Mouse (Mus musculus): ENCODE data around the gene Spata31d1a. TPM values are rescaled to one million over a fixed set of nuclear protein-coding genes. Genes with fewer than 3 reads are reported as not detected.
A peak's percentile ranks its signal among the peaks of the same experiment; 100 is the strongest.
"Not testable (repeated sequence)": the region's sequence is repeated elsewhere in the genome, so short reads cannot be mapped to it uniquely, and the experiment has no call there.

Gene Spata31d1a
- 0.01 TPM for polyA plus RNA-seq (2021)

- CTCF ChIA-PET: no interaction called here
- no peak for ATAC-seq
- DNase-seq (ENCODE audit: low read depth, low spot score): no peak
- H3K27me3 ChIP-seq: peaks cover 9% of the 10 kb centered on the region
- in situ Hi-C loops (cut with MboI; ENCODE audit: low pct_unique_long_range_greater_than_20kb): no loop called here
- POLR2A ChIA-PET: no interaction called here
- no peak for TF ChIP-seq CTCF (IDR thresholded peaks at IDR 0.05)
Observed at GRCm38 (mm10) chr13:59710230-59710629, at the start of gene Spata31d1a. Gene Spata31d1a, minus strand, starts transcription at chr13:59710330.

GRCm38 (mm10) chr13:59756906-59757305 lies 46.8 kb upstream of the Spata31d1a start:
- POLR2A ChIA-PET: interaction anchor here (0.7 to 1.4 kb wide), 3 partner anchors 9 to 29 kb away, joined by 3 to 4 read pairs (median 3); no protein-coding TSS in a partner anchor
- no peak for TF ChIP-seq CTCF (IDR thresholded peaks at IDR 0.05)
- DNase-seq (ENCODE audit: low read depth, low spot score): no peak

GRCm38 (mm10) chr13:59750310-59750709 lies 40.2 kb upstream of the Spata31d1a start:
- ChIA-PET CTCF (no interaction called here), POLR2A (interaction anchor here (0.7 kb wide), 1 partner anchor 999 kb away, joined by 4 read pairs; no protein-coding TSS in a partner anchor)
- no peak for ATAC-seq
- in situ Hi-C loops (cut with MboI; ENCODE audit: low pct_unique_long_range_greater_than_20kb): no loop called here
- TF ChIP-seq CTCF (IDR thresholded peaks at IDR 0.05): no peak
- H3K27me3 ChIP-seq: no peaks in the 10 kb centered on the region
- no peak for DNase-seq (ENCODE audit: low read depth, low spot score)

More at GRCm38 (mm10) chr13:59756906-59757305, 46.8 kb upstream of the Spata31d1a start:
- CTCF ChIA-PET: interaction anchor here (0.7 to 1.8 kb wide), 3 partner anchors 9 to 555 kb away, joined by 3 to 5 read pairs (median 5); no protein-coding TSS in a partner anchor
- H3K27me3 ChIP-seq: no peaks in the 10 kb centered on the region
- no peak for ATAC-seq
- in situ Hi-C loops (cut with MboI; ENCODE audit: low pct_unique_long_range_greater_than_20kb): no loop called here

- DNase-seq (ENCODE audit: low read depth, low spot score) (no peak), ATAC-seq (peak; percentile 87)
- H3K27me3 ChIP-seq: no peaks in the 10 kb centered on the region
- POLR2A ChIA-PET: no interaction called here
- TF ChIP-seq CTCF (IDR thresholded peaks at IDR 0.05): no peak
- in situ Hi-C loops (cut with MboI; ENCODE audit: low pct_unique_long_range_greater_than_20kb): no loop called here
- CTCF ChIA-PET: interaction anchor here (3.4 kb wide), 1 partner anchor 18 kb away, joined by 14 read pairs; no protein-coding TSS in a partner anchor
Observed at GRCm38 (mm10) chr13:59746711-59747110, 36.6 kb upstream of the Spata31d1a start, which contains the start of gene 1700014D04Rik. Gene 1700014D04Rik, minus strand, starts transcription at chr13:59746752.

- ATAC-seq: no peak
- POLR2A ChIA-PET: no interaction called here
- CTCF ChIA-PET: interaction anchor here (3.4 kb wide), 1 partner anchor 18 kb away, joined by 14 read pairs; no protein-coding TSS in a partner anchor
Observed at GRCm38 (mm10) chr13:59746164-59746563, 36.0 kb upstream of the Spata31d1a start.

GRCm38 (mm10) chr13:59745462-59745861 lies 35.3 kb upstream of the Spata31d1a start:
- DNase-seq (ENCODE audit: low read depth, low spot score): no peak
- ChIA-PET POLR2A (interaction anchor here (1.0 kb wide), 1 partner anchor 12 kb away, joined by 4 read pairs; no protein-coding TSS in a partner anchor), CTCF (interaction anchor here (3.4 kb wide), 1 partner anchor 17 kb away, joined by 14 read pairs; no protein-coding TSS in a partner anchor)
- H3K27me3 ChIP-seq: no peaks in the 10 kb centered on the region
- in situ Hi-C loops (cut with MboI; ENCODE audit: low pct_unique_long_range_greater_than_20kb): no loop called here
- no peak for TF ChIP-seq CTCF (IDR thresholded peaks at IDR 0.05)
- ATAC-seq: no peak

More at GRCm38 (mm10) chr13:59746164-59746563, 36.0 kb upstream of the Spata31d1a start:
- no peak for DNase-seq (ENCODE audit: low read depth, low spot score)
- TF ChIP-seq CTCF (IDR thresholded peaks at IDR 0.05): no peak
- in situ Hi-C loops (cut with MboI; ENCODE audit: low pct_unique_long_range_greater_than_20kb): no loop called here
- H3K27me3 ChIP-seq: no peaks in the 10 kb centered on the region

- in situ Hi-C loops (cut with MboI; ENCODE audit: low pct_unique_long_range_greater_than_20kb): no loop called here
- CTCF ChIA-PET: interaction anchor here (1.6 kb wide), 1 partner anchor 12 kb away, joined by 5 read pairs; no protein-coding TSS in a partner anchor
- POLR2A ChIA-PET: no interaction called here
- TF ChIP-seq CTCF (IDR thresholded peaks at IDR 0.05): no peak
- DNase-seq (ENCODE audit: low read depth, low spot score): no peak
- no peaks in the 10 kb centered on the region for H3K27me3 ChIP-seq
- no peak for ATAC-seq
Observed at GRCm38 (mm10) chr13:59741697-59742096, 31.6 kb upstream of the Spata31d1a start.

GRCm38 (mm10) chr13:59741096-59741495 lies 31.0 kb upstream of the Spata31d1a start:
- CTCF ChIA-PET: interaction anchor here (1.2 to 1.6 kb wide), 2 partner anchors 9 to 12 kb away, joined by 5 read pairs; partner anchors contain the start of gene Spata31d1d
- ATAC-seq (no peak), DNase-seq (ENCODE audit: low read depth, low spot score) (no peak)
- POLR2A ChIA-PET: no interaction called here
- H3K27me3 ChIP-seq: no peaks in the 10 kb centered on the region
- TF ChIP-seq CTCF (IDR thresholded peaks at IDR 0.05): no peak
- in situ Hi-C loops (cut with MboI; ENCODE audit: low pct_unique_long_range_greater_than_20kb): no loop called here

- ATAC-seq: no peak
- in situ Hi-C loops (cut with MboI; ENCODE audit: low pct_unique_long_range_greater_than_20kb): no loop called here
Observed at GRCm38 (mm10) chr13:59739397-59739796, 29.3 kb upstream of the Spata31d1a start.

GRCm38 (mm10) chr13:59738455-59738854 lies 28.3 kb upstream of the Spata31d1a start:
- ChIA-PET CTCF (no interaction called here), POLR2A (no interaction called here)
- ATAC-seq (no peak), DNase-seq (ENCODE audit: low read depth, low spot score) (no peak)
- no peaks in the 10 kb centered on the region for H3K27me3 ChIP-seq
- TF ChIP-seq CTCF (IDR thresholded peaks at IDR 0.05): no peak
- in situ Hi-C loops (cut with MboI; ENCODE audit: low pct_unique_long_range_greater_than_20kb): no loop called here

More at GRCm38 (mm10) chr13:59739397-59739796, 29.3 kb upstream of the Spata31d1a start:
- ChIA-PET CTCF (interaction anchor here (1.3 kb wide), 1 partner anchor 10 kb away, joined by 4 read pairs; no protein-coding TSS in a partner anchor), POLR2A (no interaction called here)
- H3K27me3 ChIP-seq: no peaks in the 10 kb centered on the region
- TF ChIP-seq CTCF (IDR thresholded peaks at IDR 0.05): no peak
- no peak for DNase-seq (ENCODE audit: low read depth, low spot score)

- H3K27me3 ChIP-seq: no peaks in the 10 kb centered on the region
- TF ChIP-seq CTCF (IDR thresholded peaks at IDR 0.05): no peak
- POLR2A ChIA-PET: no interaction called here
- ATAC-seq: no peak
- DNase-seq (ENCODE audit: low read depth, low spot score): no peak
- in situ Hi-C loops (cut with MboI; ENCODE audit: low pct_unique_long_range_greater_than_20kb): no loop called here
- CTCF ChIA-PET: no interaction called here
Observed at GRCm38 (mm10) chr13:59735190-59735589, 25.1 kb upstream of the Spata31d1a start.

GRCm38 (mm10) chr13:59734347-59734746 lies 24.2 kb upstream of the Spata31d1a start:
- in situ Hi-C loops (cut with MboI; ENCODE audit: low pct_unique_long_range_greater_than_20kb); H3K27me3 ChIP-seq; POLR2A ChIA-PET; DNase-seq (ENCODE audit: low read depth, low spot score); ATAC-seq: not testable (repeated sequence)
- CTCF ChIA-PET: interaction anchor here (1.1 kb wide), 1 partner anchor 10 kb away, joined by 6 read pairs; no protein-coding TSS in a partner anchor
